Mouse (Mus musculus) layer of hippocampus, postnatal 36 days (tissue): ENCODE measurements at regions not wholly inside any gene's neighbourhood (a gene's known extent, or its start where the extent isn't known, plus 50 kb on each side); places are given as distances from the start of the nearest gene placed in this dataset.

ENCODE experiments used
- DNase-seq, 2 experiments: peaks; one replicate each; pipeline ENCODE4 v3.0.0; 2022

- DNase-seq = no peak
Observed at GRCm38 (mm10) chr10:8071858-8072257, 115.8 kb upstream of the Tab2 start.

- DNase-seq = no peak
Observed at GRCm38 (mm10) chr10:8070472-8070871, 114.4 kb upstream of the Tab2 start.

- DNase-seq = no peak
Observed at GRCm38 (mm10) chr10:8066926-8067325, 110.9 kb upstream of the Tab2 start.

GRCm38 (mm10) chr10:8065746-8066145 lies 109.7 kb upstream of the Tab2 start:
- no peak for DNase-seq

GRCm38 (mm10) chr10:8064281-8064680 lies 108.3 kb upstream of the Tab2 start:
- no peak for DNase-seq

GRCm38 (mm10) chr10:8063458-8064090 lies 107.5 kb upstream of the Tab2 start:
- no peak for DNase-seq

GRCm38 (mm10) chr10:8060987-8061386 lies 105.0 kb upstream of the Tab2 start:
- DNase-seq = no peak

GRCm38 (mm10) chr10:8059769-8060168 lies 103.7 kb upstream of the Tab2 start:
- no peak for DNase-seq

GRCm38 (mm10) chr10:8057855-8058254 lies 101.8 kb upstream of the Tab2 start:
- DNase-seq = no peak

GRCm38 (mm10) chr10:8055293-8055692 lies 99.3 kb upstream of the Tab2 start:
- no peak for DNase-seq

- DNase-seq = no peak
Observed at GRCm38 (mm10) chr10:8043416-8044163, 87.6 kb upstream of the Tab2 start.

- DNase-seq = no peak
Observed at GRCm38 (mm10) chr10:8042306-8042705, 86.3 kb upstream of the Tab2 start.

GRCm38 (mm10) chr10:8041790-8042189 lies 85.8 kb upstream of the Tab2 start:
- no peak for DNase-seq

- peak; percentile 37 to 41 for DNase-seq
Observed at GRCm38 (mm10) chr10:8037986-8038631, 82.1 kb upstream of the Tab2 start.

- no peak for DNase-seq
Observed at GRCm38 (mm10) chr10:8036293-8036692, 80.3 kb upstream of the Tab2 start.

GRCm38 (mm10) chr10:8035310-8035709 lies 79.3 kb upstream of the Tab2 start:
- no peak for DNase-seq

GRCm38 (mm10) chr10:8032203-8032602 lies 76.2 kb upstream of the Tab2 start:
- DNase-seq = no peak

- DNase-seq = no peak
Observed at GRCm38 (mm10) chr10:8028840-8029239, 72.8 kb upstream of the Tab2 start.

GRCm38 (mm10) chr10:8027023-8027422 lies 71.0 kb upstream of the Tab2 start:
- DNase-seq = no peak

GRCm38 (mm10) chr10:8023741-8024140 lies 67.7 kb upstream of the Tab2 start:
- DNase-seq = no peak

GRCm38 (mm10) chr10:8021971-8022370 lies 65.9 kb upstream of the Tab2 start:
- DNase-seq = no peak

GRCm38 (mm10) chr10:8020916-8021705 lies 65.1 kb upstream of the Tab2 start:
- no peak for DNase-seq

- no peak for DNase-seq
Observed at GRCm38 (mm10) chr10:8020113-8020512, 64.1 kb upstream of the Tab2 start.
